In genomic region chr7:126271712-126272683, GRCm38 (mm10) we compare ENCODE assay signal across 8 mouse cellular contexts. TPM values are rescaled to one million over a fixed set of nuclear protein-coding genes. Genes with fewer than 3 reads are reported as not detected.
DNase-seq lines count a peak whose midpoint lies in the region; ATAC-seq lines count a peak whose summit lies in the region.

Sbk1 (plus strand) TSS chr7:126272619.

- peak within 1 kb of the TSS; percentile 99 for H3K27ac ChIP-seq in embryonic facial prominence, embryonic 10.5 days (replicated peaks)
- peak within 1 kb of the TSS; percentile 91 for H3K27ac ChIP-seq in intestine, embryonic 16.5 days (ENCODE audit: low read length)

- H3K36me3 ChIP-seq in embryonic facial prominence, embryonic 10.5 days (replicated peaks) = peaks cover 30% of the 10 kb centered on the region
- no peaks in the 10 kb centered on the region for H3K36me3 ChIP-seq in intestine, embryonic 16.5 days (ENCODE audit: control insufficient read depth, insufficient read depth, low read length)

- peaks cover 54% of the 10 kb centered on the region for H3K4me1 ChIP-seq in embryonic facial prominence, embryonic 10.5 days
- peaks cover 17% of the 10 kb centered on the region for H3K4me1 ChIP-seq in intestine, embryonic 16.5 days (ENCODE audit: control insufficient read depth, insufficient read depth, low read length)

- DNase-seq in adrenal gland, postnatal 14 days = peak; percentile 96
- DNase-seq in embryonic facial prominence, embryonic 10.5 days (ENCODE audit: low spot score) = peak; percentile 95
- no peak for DNase-seq in gonadal fat pad, adult 2 months (ENCODE audit: low read depth)
- DNase-seq in left cerebral cortex, postnatal 25 days (ENCODE audit: low spot score in 2 of 2) = peak; percentile 93 to 94
- DNase-seq in mesoderm, embryonic 11.5 days (ENCODE audit: low read depth, low spot score) = peak; percentile 90
- DNase-seq in right cerebral cortex, postnatal 25 days = peak; percentile 96
- peak; percentile 87 to 91 for DNase-seq in urinary bladder, postnatal 36 days (ENCODE audit: low spot score in 2 of 2)

- intact Hi-C loops in left cerebral cortex, postnatal 25 days (cut with DNase I) = loop anchor here (2.0 kb wide), 1 partner anchor 15 kb away; no protein-coding TSS in a partner anchor

- WGBS in embryonic facial prominence, embryonic 10.5 days = 3% methylated on average over 85 of the region's 85 CpGs
- under 1% methylated on average over 66 of the region's 85 CpGs for WGBS in intestine, embryonic 16.5 days

- peak; percentile 96 for ATAC-seq in intestine, embryonic 16.5 days

- peak within 1 kb of the TSS; percentile 100 for H3K4me3 ChIP-seq in embryonic facial prominence, embryonic 10.5 days
- H3K4me3 ChIP-seq in intestine, embryonic 16.5 days (ENCODE audit: low read length) = peak within 1 kb of the TSS; percentile 87

- peak within 1 kb of the TSS; percentile 91 for H3K9ac ChIP-seq in intestine, embryonic 16.5 days (ENCODE audit: low read depth, low read length)

- H3K4me2 ChIP-seq in intestine, embryonic 16.5 days (ENCODE audit: low read depth, low read length) = peak within 1 kb of the TSS; percentile 98

- H3K27me3 ChIP-seq in embryonic facial prominence, embryonic 10.5 days (replicated peaks; ENCODE audit: low read depth, poor library complexity, severe bottlenecking) = peaks cover 32% of the 10 kb centered on the region
- no peaks in the 10 kb centered on the region for H3K27me3 ChIP-seq in intestine, embryonic 16.5 days (replicated peaks; ENCODE audit: control insufficient read depth, insufficient read depth, low read length)

- H3K9me3 ChIP-seq in embryonic facial prominence, embryonic 10.5 days = no peaks in the 10 kb centered on the region
- H3K9me3 ChIP-seq in intestine, embryonic 16.5 days (ENCODE audit: control insufficient read depth, low read length) = no peaks in the 10 kb centered on the region

RNA-seq across cellular contexts. Expression of gene Sbk1, which starts in this region (rescaled TPM):
- total RNA-seq in adrenal gland, postnatal 14 days (2021) = 45.1 and 50.2 TPM in 2 replicates
- 91.0 and 102 TPM in 2 replicates for polyA plus RNA-seq in embryonic facial prominence, embryonic 10.5 days (2016; fragmentation: Nextera tagmentation; extraction: Ambion mirVana)
- polyA plus RNA-seq in gonadal fat pad, adult 2 months (2012; rRNA removed) = 26.5 and 32.0 TPM in 2 replicates
- polyA plus RNA-seq in intestine, embryonic 16.5 days (2015; fragmentation: Nextera tagmentation; extraction: Ambion mirVana) = 7.1 and 8.9 TPM in 2 replicates
- 10 to 100 TPM; 75.6 to 82.4 TPM for total RNA-seq in left cerebral cortex, postnatal 25 days (2021)
